8 mouse cellular contexts compared by ENCODE assay signal in the genomic region with DNA sequence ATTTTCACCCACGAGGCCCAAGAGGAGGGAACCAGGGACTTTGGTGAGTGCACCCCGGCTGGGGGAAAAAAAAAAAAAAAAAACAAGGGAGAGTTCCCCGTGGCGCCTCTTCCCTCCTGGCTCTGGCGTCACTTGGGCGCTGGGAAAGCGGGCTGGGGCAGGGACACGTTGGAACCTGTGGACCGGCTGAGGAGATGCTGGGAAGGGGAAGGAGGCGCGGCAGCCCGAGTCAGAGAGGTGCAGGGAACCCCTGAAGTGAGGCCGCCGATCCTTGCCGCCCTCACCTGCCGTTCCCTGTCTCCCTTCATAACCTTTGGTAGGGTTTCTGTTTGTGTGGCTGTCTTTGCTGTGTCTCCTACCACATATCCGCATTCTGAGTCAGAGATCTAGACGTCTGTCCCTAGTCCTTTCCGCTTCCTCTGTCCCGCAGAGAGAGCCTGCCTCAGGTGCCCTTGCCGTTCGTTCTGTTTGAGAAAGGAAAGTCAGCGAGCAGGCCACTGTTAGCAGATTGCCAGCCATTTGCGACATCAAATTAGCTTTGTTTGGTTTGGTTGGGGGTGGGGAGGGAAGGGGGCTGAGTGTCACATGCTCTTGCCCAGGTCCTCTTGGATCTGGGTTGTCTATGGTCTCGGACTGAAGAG. TPM values are rescaled to one million over a fixed set of nuclear protein-coding genes. Genes with fewer than 3 reads are reported as not detected.
DNase-seq lines count a peak whose midpoint lies in the region; ATAC-seq and TF ChIP-seq lines count a peak whose summit lies in the region.

TSS of gene 1700001C19Rik (minus strand) at position 470 of the 641 bp plus-strand sequence.

- peak within 1 kb of the TSS; percentile 87 for H3K9ac ChIP-seq in liver, adult 2 months (ENCODE audit: low read depth, low read length)
- peak within 1 kb of the TSS; percentile 64 for H3K9ac ChIP-seq in embryonic facial prominence, embryonic 13.5 days
- peak within 1 kb of the TSS; percentile 45; the same call in 1 of the 2 replicates for H3K9ac ChIP-seq in limb, embryonic 12.5 days (replicated peaks)

- no peak for TF ChIP-seq CTCF in liver, adult 2 months (IDR thresholded peaks at IDR 0.05; ENCODE audit: low read depth, low read length)

- H3K27ac ChIP-seq in liver, adult 2 months (replicated peaks; ENCODE audit: insufficient read depth, low read depth, low read length) = peak within 1 kb of the TSS; percentile 98
- H3K27ac ChIP-seq in embryonic facial prominence, embryonic 13.5 days = peak within 1 kb of the TSS; percentile 69
- 0 out of 2 replicates have a peak within 1 kb of the TSS, but pooled peaks have one; percentile 17 for H3K27ac ChIP-seq in limb, embryonic 12.5 days

- peaks cover 26% of the 10 kb centered on the region for H3K4me1 ChIP-seq in liver, adult 2 months (ENCODE audit: control insufficient read depth, insufficient read depth, low read length)
- peaks cover 37% of the 10 kb centered on the region for H3K4me1 ChIP-seq in embryonic facial prominence, embryonic 13.5 days
- H3K4me1 ChIP-seq in limb, embryonic 12.5 days (replicated peaks) = peaks cover 24% of the 10 kb centered on the region

- no peaks in the 10 kb centered on the region for H3K36me3 ChIP-seq in liver, adult 2 months (ENCODE audit: control insufficient read depth, insufficient read depth, low read length)
- H3K36me3 ChIP-seq in embryonic facial prominence, embryonic 13.5 days = no peaks in the 10 kb centered on the region
- no peaks in the 10 kb centered on the region for H3K36me3 ChIP-seq in limb, embryonic 12.5 days
- H3K36me3 ChIP-seq in myocyte (ENCODE audit: control insufficient read depth, insufficient read depth) = no peaks in the 10 kb centered on the region

- peak; percentile 87 for TF ChIP-seq POLR2A in liver, adult 2 months (IDR thresholded peaks at IDR 0.05; ENCODE audit: extremely low read depth, insufficient read depth, low read length)
- no peak for TF ChIP-seq POLR2A in myocyte (IDR thresholded peaks at IDR 0.05; ENCODE audit: insufficient read length, low read depth)

- H3ac ChIP-seq in myocyte (ENCODE audit: control insufficient read depth, insufficient read length) = no peak within 1 kb of the TSS

- H3K4me2 ChIP-seq in embryonic facial prominence, embryonic 13.5 days = peak within 1 kb of the TSS; percentile 88
- H3K4me2 ChIP-seq in limb, embryonic 12.5 days = peak within 1 kb of the TSS; percentile 79
- peak within 1 kb of the TSS; percentile 34 for H3K4me2 ChIP-seq in myocyte (ENCODE audit: low read depth)

- peak; percentile 90 for DNase-seq in liver, adult 2 months (ENCODE audit: extremely low read depth, low read depth, low spot score)
- DNase-seq in liver = no peak
- DNase-seq in cerebellum, postnatal 14 days = no peak
- no peak for DNase-seq in frontal cortex, adult 2 months (ENCODE audit: extremely low spot score in 1 of 2, low spot score in 1 of 2)

- H3K27me3 ChIP-seq in liver, adult 2 months (ENCODE audit: control insufficient read depth, insufficient read depth, low read length) = no peaks in the 10 kb centered on the region
- peaks cover 56% of the 10 kb centered on the region for H3K27me3 ChIP-seq in embryonic facial prominence, embryonic 13.5 days
- peaks cover 62% of the 10 kb centered on the region for H3K27me3 ChIP-seq in limb, embryonic 12.5 days
- peaks cover 30% of the 10 kb centered on the region for H3K27me3 ChIP-seq in myocyte (ENCODE audit: control insufficient read depth, insufficient read depth, insufficient read length)

- WGBS in liver, adult 2 months = 5% methylated on average over 25 of the region's 25 CpGs
- 2% methylated on average over 24 of the region's 25 CpGs for WGBS in embryonic facial prominence, embryonic 13.5 days
- WGBS in limb, embryonic 12.5 days = 2% methylated on average over 23 of the region's 25 CpGs

- ATAC-seq in embryonic facial prominence, embryonic 13.5 days (ENCODE audit: insufficient number of reproducible peaks, insufficient read depth, low FRiP score, low TSS enrichment, low read depth) = no peak
- ATAC-seq in limb, embryonic 12.5 days (ENCODE audit: insufficient number of reproducible peaks, insufficient read depth, low FRiP score, low TSS enrichment, low read depth) = no peak
- no peak; the same call in 1 of the 2 replicates for ATAC-seq in monocyte, adult 5-6 weeks (replicated peaks; ENCODE audit: insufficient number of reproducible peaks, low FRiP score, low TSS enrichment, poor library complexity, severe bottlenecking)

- peaks cover 24% of the 10 kb centered on the region for H3K79me2 ChIP-seq in liver, adult 2 months (ENCODE audit: control insufficient read depth, insufficient read depth, low read length)
- H3K79me2 ChIP-seq in myocyte (ENCODE audit: control insufficient read depth, insufficient read depth) = no peaks in the 10 kb centered on the region

- no peaks in the 10 kb centered on the region for H3K9me3 ChIP-seq in embryonic facial prominence, embryonic 13.5 days
- H3K9me3 ChIP-seq in limb, embryonic 12.5 days = no peaks in the 10 kb centered on the region

- H3K4me3 ChIP-seq in liver, adult 2 months (ENCODE audit: insufficient read depth, low read depth, low read length) = peak within 1 kb of the TSS; percentile 74
- H3K4me3 ChIP-seq in embryonic facial prominence, embryonic 13.5 days = peak within 1 kb of the TSS; percentile 48
- peak within 1 kb of the TSS; percentile 43 for H3K4me3 ChIP-seq in limb, embryonic 12.5 days (replicated peaks)
- H3K4me3 ChIP-seq in myocyte = no peak within 1 kb of the TSS

TF ChIP-seq in myocyte, 11 proteins besides CTCF, POLR2A, EP300 and RAD21:
- TF ChIP-seq MYOD1 (IDR thresholded peaks at IDR 0.05; ENCODE audit: control insufficient read depth in 1 of 3, insufficient read length in 2 of 3, low read depth in 2 of 3) (no peak), POLR2AphosphoS2 (IDR thresholded peaks at IDR 0.05; ENCODE audit: insufficient read length, low read depth) (no peak), MAX (IDR thresholded peaks at IDR 0.05; ENCODE audit: low read depth) (no peak), MYOG (IDR thresholded peaks at IDR 0.05; ENCODE audit: control insufficient read depth in 1 of 3, insufficient read depth in 1 of 3, insufficient read length in 2 of 3, low read depth in 2 of 3) (no peak), E2F4 (IDR thresholded peaks at IDR 0.05; ENCODE audit: insufficient read depth) (no peak), CEBPB (IDR thresholded peaks at IDR 0.05; ENCODE audit: insufficient read depth, poor library complexity, severe bottlenecking) (no peak), USF1 (IDR thresholded peaks at IDR 0.05; ENCODE audit: low read depth) (no peak)
TF ChIP-seq in myocyte: peak in this region for 0.

RNA-seq across cellular contexts. Expression of gene 1700001C19Rik, which starts in this region (rescaled TPM):
- total RNA-seq in liver, adult 2 months (2014; rRNA removed) = 12.2 and 16.2 TPM in 2 replicates
- polyA plus RNA-seq in liver, adult 2 months (2012; rRNA removed) = 11.7 and 12.2 TPM in 2 replicates
- 0.25 TPM in 1 of 2 replicates, not detected in the other for polyA plus RNA-seq in embryonic facial prominence, embryonic 13.5 days (2015; fragmentation: Nextera tagmentation; extraction: Ambion mirVana)
- polyA plus RNA-seq in limb, embryonic 12.5 days (2016; fragmentation: Nextera tagmentation; extraction: Ambion mirVana) = 0.20 and 0.37 TPM in 2 replicates
- polyA plus RNA-seq in myocyte (2012; fragmentation: generic; extraction: Trizol) = not detected
- not detected in 3 replicates for total RNA-seq in monocyte, adult 5-6 weeks (2017)
- 0.13 and 0.28 TPM in 2 replicates for polyA plus RNA-seq in frontal cortex, adult 2 months (2012; rRNA removed)

Comparison
In these comparisons a context has a peak if more than half of its experiments do, and no peak if none do; other contexts are left out.
1. RNA of gene 1700001C19Rik (total RNA-seq): 12.2 to 16.2 TPM in liver, adult 2 months; not detected in monocyte, adult 5-6 weeks; every median in the first group is over 10 times any median in the second.
2. H3K27ac ChIP-seq: peak in every context shown above with its lines; median percentile 98 in liver, adult 2 months; 69 in embryonic facial prominence, embryonic 13.5 days; 17 in limb, embryonic 12.5 days.
3. H3K4me2 ChIP-seq: peak in every context shown above with its lines; median percentile 88 in embryonic facial prominence, embryonic 13.5 days; 79 in limb, embryonic 12.5 days; 34 in myocyte.
4. Peak in every context shown above with its lines, with median percentiles within 50 percentile points of each other: H3K9ac ChIP-seq.